Mouse (Mus musculus) kidney, postnatal 0 days (tissue): ENCODE data around the gene Col4a4. TPM values are rescaled to one million over a fixed set of nuclear protein-coding genes. Genes with fewer than 3 reads are reported as not detected.

Source experiments
- ATAC-seq: fragments of 200-750 bp; cut with Nextera tagmentation; replicated peaks from 2 replicates; pipeline ENCODE4 v1.8.0; 2017; ENCODE audit warnings: low read depth, moderate number of reproducible peaks, moderate TSS enrichment, moderate library complexity; ENCODE audit not compliant: low FRiP score
- DNase-seq: peaks from one replicate; pipeline ENCODE4 v3.0.0-alpha.2; 2016; ENCODE audit warnings: low spot score
- H3K27ac ChIP-seq: fragments of 300-500 bp; sonication (generic); 2 replicates; pipeline ENCODE4 v1.5.1; 2014; ENCODE audit warnings: mild to moderate bottlenecking
- H3K27me3 ChIP-seq: fragments of 300-500 bp; sonication (generic); 2 replicates; pipeline ENCODE4 v1.6.1; 2014; ENCODE audit warnings: low read length, mixed read lengths; ENCODE audit not compliant: insufficient read depth
- H3K36me3 ChIP-seq: fragments of 300-500 bp; sonication (generic); 2 replicates; pipeline ENCODE4 v1.6.1; 2014; ENCODE audit warnings: low read length, mixed read lengths; ENCODE audit not compliant: insufficient read depth
- H3K4me1 ChIP-seq: fragments of 300-500 bp; sonication (generic); replicated peaks from 2 replicates; pipeline ENCODE4 v1.6.1; 2014; ENCODE audit warnings: antibody characterized with exemption, low read length, mixed read lengths; ENCODE audit not compliant: insufficient read depth
- H3K4me2 ChIP-seq: fragments of 300-500 bp; sonication (generic); 2 replicates; pipeline ENCODE4 v1.6.1; 2014; ENCODE audit warnings: mild to moderate bottlenecking, low read length, moderate library complexity, mixed read lengths
- H3K4me3 ChIP-seq: fragments of 300-500 bp; sonication (generic); replicated peaks from 2 replicates; pipeline ENCODE4 v1.5.1; 2014; ENCODE audit warnings: low read depth, low read length
- H3K9ac ChIP-seq: fragments of 300-500 bp; sonication (generic); 2 replicates; pipeline ENCODE4 v1.6.1; 2014; ENCODE audit warnings: low read depth, low read length
- H3K9me3 ChIP-seq: fragments of 300-500 bp; sonication (generic); replicated peaks from 2 replicates; pipeline ENCODE4 v1.6.1; 2016; ENCODE audit warnings: low read length, inconsistent platforms, mixed read lengths
- CTCF ChIP-seq: IDR thresholded peaks from 2 replicates; pipeline ENCODE4 v1.5.1; 2016; ENCODE audit warnings: antibody characterized with exemption, low read depth, mild to moderate bottlenecking, moderate library complexity
- WGBS: fragments of 180-500 bp; shearing (Covaris S2); extraction: QIAGEN DNeasy Blood & Tissue Kit; methylation state at CpG from one replicate; pipeline ENCODE4 v1.1.7; 2014; 5-methylcytosine and 5-hydroxymethylcytosine counted together
- polyA plus RNA-seq: library from polyadenylated mRNA; unstranded; fragments of >200 nt; fragmentation: Nextera tagmentation; extraction: Ambion mirVana; gene quantifications from 2 replicates; pipeline ENCODE4 v1.2.1, GENCODE M21; 2015

The Col4a4 gene
- polyA plus RNA-seq, 1 experiment from 2014 or later, result 20.3 TPM

DNA sequence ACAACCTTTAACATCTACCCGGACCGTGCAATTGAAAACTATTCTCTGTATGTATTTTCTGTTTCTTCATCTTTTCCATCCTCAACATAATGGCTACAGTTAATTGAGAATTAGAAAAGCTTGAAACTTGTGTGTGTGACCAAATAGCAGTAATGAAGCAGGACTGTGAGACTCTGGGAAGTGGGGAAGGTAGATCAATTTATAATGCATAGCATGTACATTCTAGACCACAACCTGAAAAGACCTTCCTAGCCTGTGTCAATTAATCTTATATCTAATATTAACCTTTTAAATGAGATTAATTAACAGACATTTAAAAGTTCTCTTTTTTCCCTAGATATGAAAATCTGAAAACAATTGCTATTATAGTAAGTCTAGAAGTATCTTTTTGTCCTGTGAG lies 42.7 kb downstream of the Col4a4 start:
- no peak overlapping the region for H3K4me3 ChIP-seq
- H3K4me1 ChIP-seq, result no peaks in the 10 kb centered on the region; the same call in 1 of the 2 replicates
- no peak overlapping the region for H3K4me2 ChIP-seq
- DNase-seq, result no peak
- no peak for ATAC-seq
- no peak for TF ChIP-seq CTCF
- H3K9ac ChIP-seq, result no peak overlapping the region
- no peak overlapping the region for H3K27ac ChIP-seq
- WGBS, result 77% methylated on average over 2 of the region's 2 CpGs
- no peaks in the 10 kb centered on the region for H3K36me3 ChIP-seq
- H3K27me3 ChIP-seq, result no peaks in the 10 kb centered on the region
- H3K9me3 ChIP-seq, result no peaks in the 10 kb centered on the region

DNA sequence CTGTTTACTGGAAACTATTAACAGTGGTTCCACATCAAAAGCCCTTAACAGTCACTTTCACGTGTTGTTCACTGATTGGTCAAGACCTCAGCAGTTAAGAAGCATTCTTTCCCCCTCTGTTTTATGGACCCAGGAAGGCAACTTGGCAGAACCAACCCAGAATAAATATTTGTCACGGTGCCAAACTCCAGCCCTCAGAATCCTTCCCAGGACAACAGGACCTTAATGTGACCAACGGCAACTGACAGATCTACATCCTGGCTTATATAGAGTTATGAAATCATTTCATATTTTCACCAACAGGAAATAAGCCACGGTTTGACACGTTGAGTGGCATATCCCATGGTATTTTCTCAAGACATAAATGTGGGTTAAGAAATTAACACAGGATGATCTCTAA lies 46.6 kb downstream of the Col4a4 start:
- ATAC-seq (no peak), DNase-seq (no peak)
- no peaks in the 10 kb centered on the region for H3K27me3 ChIP-seq
- H3K4me3 ChIP-seq, result no peak overlapping the region
- H3K4me2 ChIP-seq, result no peak overlapping the region
- no peaks in the 10 kb centered on the region; the same call in 1 of the 2 replicates for H3K4me1 ChIP-seq
- H3K27ac ChIP-seq, result no peak overlapping the region
- H3K9me3 ChIP-seq, result no peaks in the 10 kb centered on the region
- no peak for TF ChIP-seq CTCF
- H3K36me3 ChIP-seq, result no peaks in the 10 kb centered on the region
- 50% methylated on average over 5 of the region's 5 CpGs for WGBS
- no peak overlapping the region for H3K9ac ChIP-seq

DNA sequence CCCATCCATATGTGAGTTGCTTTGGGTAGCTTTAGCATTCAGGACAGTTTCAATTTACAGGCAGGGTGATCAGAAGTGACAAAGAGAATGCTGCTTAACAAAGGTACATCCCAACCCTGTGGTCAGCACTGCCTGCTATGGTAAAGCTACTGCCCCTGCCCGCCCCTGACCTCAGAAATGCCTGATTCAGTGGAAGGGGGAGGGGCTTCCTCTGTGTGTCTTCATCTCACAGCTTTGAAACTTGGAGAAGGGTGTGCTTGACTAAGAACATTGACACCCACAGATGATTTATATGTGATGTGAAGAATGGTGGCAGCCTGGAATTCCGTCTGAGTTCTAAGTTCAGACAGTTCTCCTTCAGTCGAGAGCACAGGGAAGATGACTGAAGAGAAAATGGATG lies 48.8 kb downstream of the Col4a4 start:
- Histone ChIP-seq H3K27ac (no peak overlapping the region), H3K4me2 (no peak overlapping the region), H3K27me3 (no peaks in the 10 kb centered on the region), H3K4me3 (no peak overlapping the region), H3K36me3 (no peaks in the 10 kb centered on the region), H3K4me1 (no peaks in the 10 kb centered on the region), H3K9ac (no peak overlapping the region), H3K9me3 (no peaks in the 10 kb centered on the region)
- DNase-seq (peak; percentile 22), ATAC-seq (no peak)
- TF ChIP-seq CTCF, result no peak
- 54% methylated on average over 3 of the region's 3 CpGs for WGBS

GRCm38 (mm10) chr1:82536515-82537174 lies 50.0 kb downstream of the Col4a4 start:
- no peak for TF ChIP-seq CTCF
- DNase-seq (no peak), ATAC-seq (no peak)
- no peak overlapping the region for H3K4me2 ChIP-seq
- no peaks in the 10 kb centered on the region for H3K9me3 ChIP-seq
- WGBS, result 66% methylated on average over 6 of the region's 6 CpGs
- no peaks in the 10 kb centered on the region for H3K27me3 ChIP-seq
- H3K4me3 ChIP-seq, result no peak overlapping the region
- no peaks in the 10 kb centered on the region for H3K4me1 ChIP-seq
- H3K27ac ChIP-seq, result no peak overlapping the region
- no peak overlapping the region for H3K9ac ChIP-seq
- no peaks in the 10 kb centered on the region for H3K36me3 ChIP-seq

GRCm38 (mm10) chr1:82527931-82528330 lies 58.7 kb downstream of the Col4a4 start:
- Histone ChIP-seq H3K9me3 (no peaks in the 10 kb centered on the region), H3K4me2 (no peak overlapping the region), H3K27ac (no peak overlapping the region), H3K4me3 (no peak overlapping the region), H3K9ac (no peak overlapping the region), H3K27me3 (no peaks in the 10 kb centered on the region), H3K4me1 (no peaks in the 10 kb centered on the region), H3K36me3 (no peaks in the 10 kb centered on the region)
- WGBS, result 71% methylated on average over 4 of the region's 4 CpGs
- DNase-seq (no peak), ATAC-seq (no peak)
- no peak for TF ChIP-seq CTCF

DNA sequence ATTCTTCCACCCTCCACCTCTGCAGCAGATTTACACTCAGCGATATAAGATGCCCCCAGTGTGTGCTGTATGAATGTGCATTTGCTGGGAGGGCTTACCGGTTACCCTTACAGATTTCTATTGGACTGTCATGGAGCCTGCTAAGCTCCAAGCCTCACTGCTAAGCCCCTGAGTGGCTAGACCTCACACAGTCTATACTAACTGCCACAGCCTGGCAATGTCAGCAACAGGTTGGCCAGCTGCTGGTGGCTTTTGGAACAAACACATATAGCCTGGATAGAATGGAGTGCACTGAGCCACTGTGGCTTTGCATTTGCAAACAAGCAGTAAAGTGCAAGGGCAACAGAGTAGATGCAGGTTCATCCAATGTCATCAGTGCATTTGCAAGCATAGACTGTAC lies 94.7 kb downstream of the Col4a4 start:
- DNase-seq, result no peak
- no peak for TF ChIP-seq CTCF
- Histone ChIP-seq H3K9me3 (no peaks in the 10 kb centered on the region), H3K36me3 (no peaks in the 10 kb centered on the region), H3K27ac (no peak overlapping the region), H3K4me3 (no peak overlapping the region), H3K9ac (no peak overlapping the region), H3K4me1 (no peaks in the 10 kb centered on the region), H3K4me2 (no peak overlapping the region), H3K27me3 (no peaks in the 10 kb centered on the region)
- no peak for ATAC-seq
- 96% methylated on average over 2 of the region's 2 CpGs for WGBS

DNA sequence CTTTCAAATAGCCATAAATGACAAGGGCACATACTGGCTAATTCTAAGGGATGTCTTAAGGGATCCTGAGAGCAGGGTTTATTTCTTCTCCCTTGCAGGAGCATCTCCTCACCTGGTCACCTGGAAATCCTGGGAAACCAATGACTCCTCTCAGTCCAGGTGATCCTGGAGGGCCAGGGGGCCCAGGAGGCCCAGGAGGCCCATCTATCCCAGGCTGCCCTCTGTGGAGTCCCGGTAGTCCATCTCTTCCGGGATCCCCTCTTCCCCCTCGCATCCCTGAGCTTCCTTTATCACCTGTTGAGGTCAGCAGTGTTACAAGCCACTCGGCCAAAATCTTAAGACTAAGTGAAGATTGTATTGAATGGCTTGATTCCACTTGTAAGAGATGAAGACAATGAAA lies 100.3 kb downstream of the Col4a4 start:
- Histone ChIP-seq H3K4me3 (no peak overlapping the region), H3K4me2 (no peak overlapping the region), H3K27ac (no peak overlapping the region), H3K9me3 (no peaks in the 10 kb centered on the region), H3K36me3 (no peaks in the 10 kb centered on the region), H3K9ac (no peak overlapping the region), H3K27me3 (no peaks in the 10 kb centered on the region), H3K4me1 (no peaks in the 10 kb centered on the region)
- DNase-seq (no peak), ATAC-seq (no peak)
- WGBS, result 77% methylated on average over 4 of the region's 4 CpGs
- no peak for TF ChIP-seq CTCF
